In genomic region chr5:66979332-66980218, GRCm38 (mm10) we compare ENCODE assay signal across 8 mouse cellular contexts.
DNase-seq lines count a peak whose midpoint lies in the region; ATAC-seq and TF ChIP-seq lines count a peak whose summit lies in the region.

No protein-coding gene starts in this region.

- peaks cover 14% of the 10 kb centered on the region for H3K36me3 ChIP-seq in lung, embryonic 16.5 days (ENCODE audit: control insufficient read depth, insufficient read depth, low read length)
- no peaks in the 10 kb centered on the region for H3K36me3 ChIP-seq in stomach, embryonic 16.5 days (ENCODE audit: control insufficient read depth, insufficient read depth, low read length)

- WGBS in lung, embryonic 16.5 days: 36% methylated on average over 19 of the region's 19 CpGs
- 55% methylated on average over 19 of the region's 19 CpGs for WGBS in stomach, embryonic 16.5 days

- H3K27ac ChIP-seq in lung, embryonic 16.5 days (ENCODE audit: low read length): peak overlapping the region; percentile 47
- peak overlapping the region; percentile 84 for H3K27ac ChIP-seq in gastrocnemius, adult 2 months
- H3K27ac ChIP-seq in stomach, embryonic 16.5 days (ENCODE audit: low read length): no peak overlapping the region

- no peak for TF ChIP-seq CTCF in gastrocnemius, adult 2 months (IDR thresholded peaks at IDR 0.05)

- intact Hi-C loops in gastrocnemius, adult 2 months (cut with DNase I): loop anchor here (5.0 kb wide), 1 partner anchor 137 kb away; no protein-coding TSS in a partner anchor
- intact Hi-C loops in left cerebral cortex, postnatal 4 days (cut with DNase I): no loop called here

- peaks cover 4% of the 10 kb centered on the region; the same call in 1 of the 2 replicates for H3K4me1 ChIP-seq in lung, embryonic 16.5 days (replicated peaks; ENCODE audit: control insufficient read depth, insufficient read depth, low read length)
- H3K4me1 ChIP-seq in stomach, embryonic 16.5 days (ENCODE audit: control insufficient read depth, insufficient read depth, low read length): peaks cover 4% of the 10 kb centered on the region; the same call in 1 of the 2 replicates

- H3K9me3 ChIP-seq in lung, embryonic 16.5 days (ENCODE audit: control insufficient read depth, low read length): no peaks in the 10 kb centered on the region
- H3K9me3 ChIP-seq in stomach, embryonic 16.5 days (replicated peaks; ENCODE audit: control insufficient read depth, low read length): no peaks in the 10 kb centered on the region

- H3K27me3 ChIP-seq in lung, embryonic 16.5 days (ENCODE audit: control insufficient read depth, insufficient read depth, low read depth, low read length): no peaks in the 10 kb centered on the region
- H3K27me3 ChIP-seq in stomach, embryonic 16.5 days (ENCODE audit: control insufficient read depth, insufficient read depth, low read length): no peaks in the 10 kb centered on the region

- H3K9ac ChIP-seq in lung, embryonic 16.5 days (ENCODE audit: low read length): no peak overlapping the region
- H3K9ac ChIP-seq in stomach, embryonic 16.5 days (ENCODE audit: low read length): no peak overlapping the region; the same call in 1 of the 2 replicates

- ATAC-seq in lung, embryonic 16.5 days (ENCODE audit: low read depth): peak; percentile 95
- peak; percentile 66; the same call in 1 of the 2 replicates for ATAC-seq in stomach, embryonic 16.5 days (ENCODE audit: insufficient read depth, low FRiP score)

- no peak overlapping the region for H3K4me3 ChIP-seq in lung, embryonic 16.5 days (ENCODE audit: low read length)
- peak overlapping the region; percentile 46 for H3K4me3 ChIP-seq in gastrocnemius, adult 2 months
- H3K4me3 ChIP-seq in stomach, embryonic 16.5 days (replicated peaks; ENCODE audit: low read length): no peak overlapping the region

- H3K4me2 ChIP-seq in lung, embryonic 16.5 days (ENCODE audit: low read depth, low read length): no peak overlapping the region
- no peak overlapping the region for H3K4me2 ChIP-seq in stomach, embryonic 16.5 days (ENCODE audit: low read depth, low read length)

- peak; percentile 41 for DNase-seq in adrenal gland, adult 2 months
- DNase-seq in adrenal gland, adult 18-20 months (ENCODE audit: low spot score in 2 of 2): no peak
- no peak for DNase-seq in lung, postnatal 14 days
- DNase-seq in gastrocnemius, adult 2 months: peak; percentile 80
- peak; percentile 45 for DNase-seq in left cerebral cortex, postnatal 4 days
- DNase-seq in retina, postnatal 1 day: no peak

Comparison
In these comparisons a context has a peak if more than half of its experiments do, and no peak if none do; other contexts are left out.
1. DNase-seq: peak in adrenal gland, adult 2 months (single experiment), gastrocnemius, adult 2 months (single experiment) and left cerebral cortex, postnatal 4 days (single experiment); none in adrenal gland, adult 18-20 months (0 of 2), lung, postnatal 14 days (single experiment) and retina, postnatal 1 day (single experiment).